17 mouse cellular contexts compared by ENCODE assay signal in the genomic region with DNA sequence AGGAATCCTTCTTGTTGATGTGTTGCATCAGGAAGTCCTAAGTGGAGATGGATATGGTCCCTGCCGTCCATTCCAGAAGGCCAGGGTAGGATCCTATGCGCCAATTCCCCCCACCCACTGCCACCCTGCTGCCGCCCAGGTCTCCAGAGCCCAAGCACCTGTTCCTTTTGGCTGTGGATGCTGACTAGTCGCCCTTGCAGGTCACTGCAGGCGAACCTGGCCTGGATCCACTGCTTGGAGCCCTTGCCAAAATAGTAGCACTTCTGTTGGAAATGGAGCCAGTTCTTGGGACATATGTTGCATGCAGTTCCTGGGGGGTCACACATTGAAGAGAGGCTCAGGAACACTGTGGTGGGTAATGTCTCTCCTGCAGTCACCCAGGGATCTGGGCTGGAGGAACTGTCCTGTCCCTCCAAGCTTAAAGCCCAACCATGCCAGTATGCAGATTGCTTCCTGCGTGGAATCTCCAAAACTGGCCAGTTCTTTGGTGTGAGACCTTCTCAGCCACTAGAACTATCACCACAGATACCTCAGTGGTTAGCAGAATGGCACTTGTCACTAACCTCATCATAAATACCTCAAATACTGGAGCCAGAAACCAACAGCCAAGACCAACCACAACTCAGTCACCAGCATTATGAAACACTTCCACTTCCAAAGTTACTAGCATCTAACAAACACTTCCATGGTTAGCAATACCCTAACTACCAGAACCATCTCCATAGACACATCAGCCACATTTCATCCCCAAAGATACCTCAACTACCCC. TPM values are rescaled to one million over a fixed set of nuclear protein-coding genes. Genes with fewer than 3 reads are reported as not detected.
DNase-seq lines count a peak whose midpoint lies in the region.
"Had no signal": no experiment of that assay in that cellular context is flagged by ENCODE, and none has a peak within 500 bp of the region (broad histone marks: within the 10 kb centered on the region; RNA-seq: fewer than 3 reads in every experiment).

No protein-coding gene starts in this region.

- DNase-seq in adrenal gland, postnatal 14 days = peak; percentile 48
- no peak for DNase-seq in adrenal gland, adult 8-10 months
- DNase-seq in left cerebral cortex, postnatal 4 days = peak; percentile 91
- no peak for DNase-seq in left cerebral cortex, adult 9 months (ENCODE audit: low spot score in 2 of 2)
- peak; percentile 91 to 94 for DNase-seq in cerebellum, postnatal 10 days
- no peak for DNase-seq in T-cell, adult 2 months (ENCODE audit: low spot score)
- DNase-seq in urinary bladder, postnatal 14 days (ENCODE audit: low spot score) = no peak
- DNase-seq in left cerebral cortex, adult 11 months (ENCODE audit: low spot score) = no peak
- DNase-seq: embryo, embryonic 11 days; kidney, postnatal 14 days; liver; lung, adult 18-20 months; lung, postnatal 36 days; midbrain, embryonic 14.5 days; right cerebral cortex, postnatal 25 days; thymus, adult 18-20 months had no signal

- intact Hi-C loops in left cerebral cortex, postnatal 4 days (cut with DNase I) = no loop called here

RNA-seq across cellular contexts. Expression of a gene that starts 7.5 kb away (rescaled TPM):
- 19.6 and 22.0 TPM in 2 replicates for total RNA-seq in adrenal gland, postnatal 14 days (2021)
- total RNA-seq in adrenal gland, adult 8-10 months (2022) = 10 to 100 TPM; 21.0 to 23.6 (median 22.5) TPM
- 10 to 100 TPM; 34.4 to 37.0 TPM for total RNA-seq in left cerebral cortex, postnatal 4 days (2021)

RNA-seq across cellular contexts. Expression of a gene that starts 10.4 kb away (rescaled TPM):
- total RNA-seq in adrenal gland, postnatal 14 days (2021) = 0.63 and 11.8 TPM in 2 replicates
- total RNA-seq in adrenal gland, adult 8-10 months (2022) = under 1 TPM; 0.12 to 0.54 (median 0.45) TPM
- total RNA-seq in left cerebral cortex, postnatal 4 days (2021) = not detected
- total RNA-seq: left cerebral cortex, postnatal 14 days had no signal

RNA-seq across cellular contexts. Expression of a gene that starts 11.4 kb away (rescaled TPM):
- total RNA-seq in adrenal gland, postnatal 14 days (2021) = 26.9 and 29.5 TPM in 2 replicates
- total RNA-seq in adrenal gland, adult 8-10 months (2022) = 10 to 100 TPM in 3 of 4 experiments, 1 to 10 TPM in 1; 8.1 to 26.3 (median 22.4) TPM
- total RNA-seq in left cerebral cortex, postnatal 4 days (2021) = 10 to 100 TPM; 13.6 to 14.1 TPM

RNA-seq across cellular contexts. Expression of a gene that starts 18.0 kb away (rescaled TPM):
- total RNA-seq in adrenal gland, postnatal 14 days (2021) = 0.37 and 0.75 TPM in 2 replicates
- under 1 TPM in 3 of 4 experiments, not detected in 1; 0.17 to 0.40 (median 0.26) TPM for total RNA-seq in adrenal gland, adult 8-10 months (2022)
- total RNA-seq in left cerebral cortex, postnatal 4 days (2021) = under 1 TPM; 0.38 to 0.42 TPM

RNA-seq across cellular contexts. Expression of a gene that starts 28.0 kb away (rescaled TPM):
- total RNA-seq in adrenal gland, postnatal 14 days (2021) = 9.5 and 19.9 TPM in 2 replicates
- 100 to 1,000 TPM in 3 of 4 experiments, 10 to 100 TPM in 1; 50.2 to 152 (median 108) TPM for total RNA-seq in adrenal gland, adult 8-10 months (2022)
- under 1 TPM; 0.76 to 0.91 TPM for total RNA-seq in left cerebral cortex, postnatal 4 days (2021)

Comparison
In these comparisons a context has a peak if more than half of its experiments do, and no peak if none do; other contexts are left out.
1. DNase-seq: peak in adrenal gland, postnatal 14 days (single experiment), left cerebral cortex, postnatal 4 days (single experiment) and cerebellum, postnatal 10 days (2 of 2); none in adrenal gland, adult 8-10 months (single experiment), left cerebral cortex, adult 9 months (0 of 2), T-cell, adult 2 months (single experiment), urinary bladder, postnatal 14 days (single experiment) and left cerebral cortex, adult 11 months (single experiment).